Mouse (Mus musculus) spleen, adult 18-20 months (tissue): ENCODE results near the gene Rab35.

ENCODE experiments used
- DNase-seq, 2 experiments: peaks; one replicate each; pipeline ENCODE4 v3.0.0; 2022; ENCODE audit warnings: mixed read lengths in 2 of 2

Gene Rab35

DNA sequence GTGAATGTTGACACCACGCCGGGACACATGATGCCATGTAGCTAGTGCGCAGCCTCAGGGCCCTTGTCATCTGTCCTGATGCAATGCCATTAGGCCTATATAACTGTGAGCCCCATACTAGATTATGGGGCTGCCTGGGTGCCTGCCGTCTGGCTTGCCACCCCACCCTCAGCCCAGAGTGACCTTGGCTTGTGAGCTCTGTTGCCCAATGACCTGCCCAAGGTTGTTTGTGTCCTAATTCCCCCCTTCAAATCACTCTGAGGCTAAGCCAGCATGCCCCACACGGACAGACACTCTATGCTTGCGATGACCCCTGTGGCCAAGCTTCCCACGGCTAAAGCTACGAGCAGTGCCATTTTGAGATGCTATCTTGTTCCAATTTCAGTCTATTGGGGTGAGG, 18.0 kb downstream of the Rab35 start:
- no peak for DNase-seq

- DNase-seq: no peak
Measured at GRCm38 (mm10) chr5:115650885-115651284, 19.2 kb downstream of the Rab35 start.

GRCm38 (mm10) chr5:115651821-115652220, 20.1 kb downstream of the Rab35 start:
- no peak for DNase-seq

GRCm38 (mm10) chr5:115652681-115653575, 21.2 kb downstream of the Rab35 start:
- peak; percentile 98 to 100 for DNase-seq

- no peak for DNase-seq
Measured at GRCm38 (mm10) chr5:115653776-115654175, 22.1 kb downstream of the Rab35 start.

GRCm38 (mm10) chr5:115656677-115657076, 25.0 kb downstream of the Rab35 start:
- DNase-seq: no peak

DNA sequence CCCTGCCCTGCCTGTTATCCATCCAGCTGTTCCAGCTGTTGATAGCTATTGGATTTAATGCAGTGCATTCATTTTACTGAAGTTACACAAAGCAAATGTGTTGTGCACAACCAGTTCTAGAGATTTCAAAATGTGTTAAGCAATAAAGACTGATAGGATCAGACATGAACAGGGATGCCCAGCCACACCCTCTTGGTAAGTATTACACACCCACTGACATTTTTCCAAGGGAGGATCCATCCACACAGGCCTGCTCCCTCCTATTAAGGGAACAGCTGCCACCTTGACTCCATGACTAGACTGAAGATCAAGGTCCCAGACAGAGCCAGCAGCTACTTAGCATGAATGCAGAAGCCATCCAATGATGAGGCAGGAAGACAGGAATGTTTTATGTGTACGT, 25.5 kb downstream of the Rab35 start:
- DNase-seq: no peak

- no peak for DNase-seq
Measured at GRCm38 (mm10) chr5:115658352-115658751, 26.6 kb downstream of the Rab35 start.

- DNase-seq: no peak
Measured at GRCm38 (mm10) chr5:115662658-115663057, 30.9 kb downstream of the Rab35 start.

- DNase-seq: no peak
Measured at GRCm38 (mm10) chr5:115666366-115667065, 34.8 kb downstream of the Rab35 start.

DNA sequence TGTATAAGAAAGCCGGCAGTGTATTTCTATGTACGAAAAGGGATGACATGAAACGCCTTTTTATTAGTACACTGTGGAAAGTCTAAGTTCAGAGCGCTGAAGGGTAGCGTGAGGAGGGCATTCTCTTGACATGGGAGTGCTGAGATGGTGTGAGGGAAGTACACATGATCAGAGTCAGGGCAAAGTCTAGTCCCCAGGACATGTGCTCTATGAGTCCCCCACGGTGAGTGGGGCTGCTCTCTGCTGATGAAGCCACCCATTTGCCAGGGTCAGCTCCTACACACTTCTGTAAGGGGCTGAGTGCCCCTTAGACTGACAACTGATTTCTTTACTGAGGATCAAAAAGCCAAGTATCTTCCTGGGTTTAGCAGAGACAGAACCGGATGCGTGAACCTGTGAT, 35.5 kb downstream of the Rab35 start:
- DNase-seq: no peak

DNA sequence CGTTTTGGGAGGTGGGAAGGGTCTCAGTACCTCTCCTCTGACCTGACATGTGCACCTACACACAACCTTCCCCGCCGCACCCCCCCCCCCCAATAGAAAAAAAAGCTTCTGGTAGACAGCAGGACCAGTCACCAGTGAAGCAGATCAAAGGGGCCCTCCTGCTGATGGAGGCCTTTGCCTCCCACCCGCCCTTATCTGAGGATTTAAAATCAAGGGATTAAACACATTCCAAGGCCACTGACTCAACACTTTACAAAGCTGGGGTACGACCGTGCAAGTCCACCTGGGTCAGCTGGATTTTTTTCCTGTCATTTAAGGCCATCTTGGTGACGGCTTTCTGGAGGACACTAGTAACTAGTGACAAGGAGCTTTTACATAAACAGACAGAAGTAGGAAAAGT, 36.2 kb downstream of the Rab35 start:
- no peak for DNase-seq

- no peak for DNase-seq
Measured at GRCm38 (mm10) chr5:115668986-115669385, 37.3 kb downstream of the Rab35 start.

DNA sequence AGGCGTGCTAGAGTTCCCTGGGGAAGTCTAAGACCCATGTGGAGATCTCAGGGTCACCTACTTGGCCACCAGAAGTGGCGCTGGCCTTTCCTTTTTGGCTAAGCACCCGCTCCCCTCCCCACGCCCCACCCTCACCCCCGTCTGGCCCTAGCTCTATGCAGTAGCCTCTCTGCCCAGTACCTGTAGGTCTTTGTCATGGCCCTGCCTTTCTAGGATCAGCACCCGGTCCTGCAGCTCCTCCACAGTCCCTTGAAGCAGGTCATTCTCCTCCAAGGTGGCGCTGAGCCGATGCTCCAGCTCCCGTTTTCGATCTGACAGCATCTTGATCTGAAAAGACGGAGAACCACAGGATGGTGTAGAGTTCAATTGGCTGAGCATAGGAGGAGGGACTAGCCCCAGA, 38.3 kb downstream of the Rab35 start:
- DNase-seq: no peak

- DNase-seq: no peak
Measured at GRCm38 (mm10) chr5:115670406-115670805, 38.7 kb downstream of the Rab35 start.

DNA sequence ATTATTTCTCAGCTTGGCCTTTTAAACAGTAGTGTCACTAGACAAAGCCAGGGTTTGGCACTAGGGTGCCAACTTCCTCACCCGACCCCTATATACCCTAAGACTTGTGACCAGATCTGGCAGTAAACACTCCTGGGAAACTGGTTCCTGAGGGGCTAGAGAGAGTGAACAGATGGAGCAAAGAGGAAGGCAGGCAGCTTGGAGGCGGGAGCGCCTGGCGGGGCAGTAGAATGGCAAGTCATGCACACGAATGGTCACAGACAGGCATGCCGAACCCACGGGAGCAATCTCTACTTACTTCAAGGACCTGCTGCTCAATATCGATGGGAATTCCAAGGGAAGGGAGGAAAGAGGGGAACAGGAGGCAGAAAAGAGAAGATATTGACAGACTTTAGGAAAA, 40.1 kb downstream of the Rab35 start:
- no peak for DNase-seq

DNA sequence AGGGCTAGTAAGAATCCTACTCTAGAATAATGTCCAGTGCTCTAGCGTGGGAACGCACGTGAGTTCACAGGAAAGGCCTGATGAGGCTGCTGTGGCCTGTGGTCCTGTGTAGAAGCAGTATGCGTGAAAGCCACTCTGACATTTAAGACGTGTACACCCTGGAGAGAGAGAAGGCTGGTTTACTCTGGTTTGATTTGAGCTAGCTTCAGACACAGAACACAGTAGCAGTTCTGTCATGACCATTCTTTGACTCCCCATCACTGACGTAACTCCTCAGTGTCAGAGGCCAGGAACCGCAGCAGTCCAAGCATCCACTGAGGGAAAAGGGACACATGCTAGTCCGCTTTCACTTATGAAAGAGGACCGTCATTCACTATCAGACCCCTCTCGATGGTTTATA, 53.4 kb downstream of the Rab35 start:
- no peak for DNase-seq

- DNase-seq: no peak
Measured at GRCm38 (mm10) chr5:115686716-115687115, 55.0 kb downstream of the Rab35 start.

- no peak for DNase-seq
Measured at GRCm38 (mm10) chr5:115693271-115693670, 61.6 kb downstream of the Rab35 start.

DNA sequence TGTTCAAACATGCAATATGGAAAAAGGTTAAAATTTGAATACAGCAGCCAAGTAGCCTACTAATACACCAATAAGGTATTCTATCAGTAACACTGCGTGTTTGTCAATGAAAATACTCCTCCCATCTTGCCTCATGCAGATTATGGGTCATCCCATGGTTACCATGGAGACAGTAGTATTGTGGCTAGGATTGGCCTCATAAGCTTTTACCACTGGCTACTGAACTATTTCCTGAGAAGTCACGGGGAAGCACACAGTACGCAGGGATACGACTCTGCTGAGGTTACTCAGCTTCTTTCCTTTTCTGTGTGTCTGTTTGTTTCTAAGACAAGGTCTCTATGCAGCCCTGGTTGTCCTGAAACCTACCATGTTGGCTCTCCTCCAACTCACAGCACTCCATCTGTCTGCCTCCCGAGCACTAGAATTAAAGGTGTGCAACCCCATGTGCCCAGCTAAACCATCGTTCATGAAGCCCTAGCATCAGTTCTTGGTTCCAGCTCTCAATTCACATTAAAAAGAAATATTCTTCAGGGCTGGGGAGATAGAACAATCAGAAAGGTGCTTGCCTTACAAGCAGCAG, 63.6 kb downstream of the Rab35 start:
- no peak for DNase-seq

DNA sequence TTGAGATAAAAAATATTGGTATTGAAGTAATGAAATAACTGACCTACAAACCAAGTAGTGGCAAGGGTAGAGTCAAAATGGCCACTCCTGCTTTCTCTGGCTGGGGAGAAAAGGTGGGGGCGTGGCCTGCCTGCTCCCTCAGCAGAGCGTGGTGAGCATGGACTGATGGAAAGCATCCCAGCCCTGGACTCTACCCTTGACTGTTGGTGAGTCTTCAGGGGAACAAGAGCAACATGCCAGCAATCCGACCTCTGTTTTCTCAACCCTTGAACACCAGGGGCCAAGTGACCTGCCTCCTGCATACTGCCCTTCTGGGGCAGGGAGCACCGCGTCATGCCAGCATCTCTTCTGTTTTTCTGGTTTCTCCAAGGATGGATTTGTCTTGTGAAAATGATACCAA, 65.1 kb downstream of the Rab35 start:
- DNase-seq: no peak
